Mouse (Mus musculus): ENCODE results near the gene Tbc1d5. TPM values are rescaled to one million over a fixed set of nuclear protein-coding genes. Genes with fewer than 3 reads are reported as not detected.

Gene Tbc1d5
- polyA plus RNA-seq, 1 experiment = 16.4 TPM

DNA sequence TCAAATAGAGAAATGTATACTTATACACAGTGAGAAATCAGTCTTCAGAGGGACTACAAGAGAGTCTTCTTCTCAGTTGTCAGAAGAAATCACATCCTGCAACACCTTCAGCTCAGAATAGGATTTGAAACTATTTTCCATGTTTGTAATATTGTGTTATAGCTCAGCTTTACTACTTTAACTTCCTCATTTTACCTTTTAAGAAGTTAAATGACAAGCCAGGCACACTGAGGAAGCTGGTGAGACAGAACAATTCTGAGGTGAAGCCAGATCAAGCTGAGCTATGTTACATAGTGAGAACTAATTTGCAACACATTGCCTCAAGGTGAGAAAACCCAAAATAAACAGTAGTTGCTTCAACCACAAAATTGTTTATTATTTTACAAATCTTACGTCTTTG lies 135.3 kb downstream of the Tbc1d5 start:
- no peak overlapping the region for H3K27ac ChIP-seq (ENCODE audit: insufficient read depth, low read length)
- H3K9me3 ChIP-seq (replicated peaks; ENCODE audit: control insufficient read depth, insufficient read depth, low read length, poor library complexity, severe bottlenecking) = no peaks in the 10 kb centered on the region
- H3K36me3 ChIP-seq (ENCODE audit: control insufficient read depth, insufficient read depth, low read length, poor library complexity, severe bottlenecking) = no peaks in the 10 kb centered on the region
- TF ChIP-seq POLR2A (IDR thresholded peaks at IDR 0.05; ENCODE audit: insufficient read depth, low read length) (no peak), EP300 (IDR thresholded peaks at IDR 0.05; ENCODE audit: insufficient read depth, low read depth, low read length) (no peak), CTCF (IDR thresholded peaks at IDR 0.05; ENCODE audit: low read depth, low read length) (no peak)
- no peak overlapping the region for H3K4me3 ChIP-seq (ENCODE audit: low read depth, low read length)
- H3K4me1 ChIP-seq (ENCODE audit: control insufficient read depth, insufficient read depth, low read length) = no peaks in the 10 kb centered on the region
- no peak overlapping the region for H3K9ac ChIP-seq (ENCODE audit: low read depth, poor library complexity, severe bottlenecking)
- H3K27me3 ChIP-seq (ENCODE audit: control insufficient read depth, insufficient read depth, low read length, poor library complexity, severe bottlenecking) = no peaks in the 10 kb centered on the region

DNA sequence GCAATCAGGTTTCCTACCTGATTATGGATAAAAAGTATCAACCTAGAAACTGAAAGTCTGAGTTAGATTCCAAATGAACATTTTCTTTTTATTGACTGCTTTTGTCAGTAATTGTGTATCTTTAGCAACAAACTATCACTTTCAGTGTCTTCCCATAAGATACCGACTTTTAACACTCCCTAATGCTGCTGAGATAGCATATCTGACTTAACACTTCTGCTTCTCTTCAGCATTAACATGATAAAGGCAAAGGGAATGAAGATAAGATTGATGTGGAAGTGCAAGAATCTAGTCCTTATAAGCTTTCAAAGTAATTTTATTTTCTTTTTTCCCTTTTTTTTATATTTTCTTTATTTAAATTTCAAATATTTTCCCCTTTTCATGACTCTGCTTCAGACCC lies 138.3 kb downstream of the Tbc1d5 start:
- H3K4me3 ChIP-seq (ENCODE audit: low read depth, low read length) = no peak overlapping the region
- H3K27me3 ChIP-seq (ENCODE audit: control insufficient read depth, insufficient read depth, low read length, poor library complexity, severe bottlenecking) = no peaks in the 10 kb centered on the region
- H3K4me1 ChIP-seq (ENCODE audit: control insufficient read depth, insufficient read depth, low read length) = no peaks in the 10 kb centered on the region
- no peak for TF ChIP-seq POLR2A (IDR thresholded peaks at IDR 0.05; ENCODE audit: insufficient read depth, low read length)
- no peak for TF ChIP-seq EP300 (IDR thresholded peaks at IDR 0.05; ENCODE audit: insufficient read depth, low read depth, low read length)
- TF ChIP-seq CTCF (IDR thresholded peaks at IDR 0.05; ENCODE audit: low read depth, low read length) = no peak
- no peak overlapping the region for H3K9ac ChIP-seq (ENCODE audit: low read depth, poor library complexity, severe bottlenecking)
- H3K27ac ChIP-seq (ENCODE audit: insufficient read depth, low read length) = no peak overlapping the region
- H3K9me3 ChIP-seq (replicated peaks; ENCODE audit: control insufficient read depth, insufficient read depth, low read length, poor library complexity, severe bottlenecking) = no peaks in the 10 kb centered on the region
- H3K36me3 ChIP-seq (ENCODE audit: control insufficient read depth, insufficient read depth, low read length, poor library complexity, severe bottlenecking) = no peaks in the 10 kb centered on the region

DNA sequence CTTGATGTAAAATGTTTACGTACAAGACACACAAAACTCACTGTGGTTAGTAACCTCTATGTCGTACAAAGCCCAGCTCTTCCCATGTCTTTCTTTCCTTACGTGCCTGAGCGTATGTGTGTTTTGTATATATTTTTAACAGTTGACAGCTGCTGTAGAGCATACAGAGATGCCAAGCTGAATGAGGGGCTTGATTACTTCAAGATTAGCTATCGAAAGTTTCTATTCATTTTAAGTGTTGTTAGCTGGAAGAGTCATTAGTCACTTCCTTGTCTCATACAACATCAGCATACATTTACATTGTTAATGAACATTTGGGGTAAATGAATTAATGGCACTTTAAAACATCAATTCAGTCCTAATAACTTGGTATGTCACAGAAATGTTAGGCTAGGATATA lies 155.9 kb downstream of the Tbc1d5 start:
- no peak overlapping the region for H3K4me3 ChIP-seq (ENCODE audit: low read depth, low read length)
- no peaks in the 10 kb centered on the region for H3K9me3 ChIP-seq (replicated peaks; ENCODE audit: control insufficient read depth, insufficient read depth, low read length, poor library complexity, severe bottlenecking)
- no peaks in the 10 kb centered on the region for H3K4me1 ChIP-seq (ENCODE audit: control insufficient read depth, insufficient read depth, low read length)
- no peak overlapping the region for H3K27ac ChIP-seq (ENCODE audit: insufficient read depth, low read length)
- TF ChIP-seq CTCF (IDR thresholded peaks at IDR 0.05; ENCODE audit: low read depth, low read length) (no peak), EP300 (IDR thresholded peaks at IDR 0.05; ENCODE audit: insufficient read depth, low read depth, low read length) (no peak), POLR2A (IDR thresholded peaks at IDR 0.05; ENCODE audit: insufficient read depth, low read length) (no peak)
- H3K9ac ChIP-seq (ENCODE audit: low read depth, poor library complexity, severe bottlenecking) = no peak overlapping the region
- no peaks in the 10 kb centered on the region for H3K27me3 ChIP-seq (ENCODE audit: control insufficient read depth, insufficient read depth, low read length, poor library complexity, severe bottlenecking)
- no peaks in the 10 kb centered on the region for H3K36me3 ChIP-seq (ENCODE audit: control insufficient read depth, insufficient read depth, low read length, poor library complexity, severe bottlenecking)

DNA sequence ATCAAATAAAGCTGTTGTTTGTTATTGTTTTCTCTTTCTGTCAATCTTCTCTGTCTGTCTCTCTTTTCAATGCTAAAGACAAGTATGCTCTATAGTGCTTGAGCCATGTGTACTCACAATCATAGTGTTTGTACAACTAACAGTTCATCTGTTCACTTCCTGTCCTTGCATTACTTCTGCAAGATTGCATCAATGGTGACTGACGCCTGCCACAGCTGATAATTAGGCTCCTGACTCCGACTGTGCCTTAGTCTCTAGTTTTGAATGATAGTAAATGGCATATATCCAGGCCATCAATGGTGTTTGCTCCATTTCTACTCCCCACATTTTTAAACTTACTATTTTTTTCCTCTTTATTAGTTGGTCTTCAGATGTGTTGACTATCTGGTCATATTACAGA lies 162.8 kb downstream of the Tbc1d5 start:
- H3K4me3 ChIP-seq (ENCODE audit: low read depth, low read length) = no peak overlapping the region
- H3K27ac ChIP-seq (ENCODE audit: insufficient read depth, low read length) = no peak overlapping the region
- H3K27me3 ChIP-seq (ENCODE audit: control insufficient read depth, insufficient read depth, low read length, poor library complexity, severe bottlenecking) = no peaks in the 10 kb centered on the region
- no peaks in the 10 kb centered on the region for H3K9me3 ChIP-seq (replicated peaks; ENCODE audit: control insufficient read depth, insufficient read depth, low read length, poor library complexity, severe bottlenecking)
- no peaks in the 10 kb centered on the region for H3K4me1 ChIP-seq (ENCODE audit: control insufficient read depth, insufficient read depth, low read length)
- no peak overlapping the region for H3K9ac ChIP-seq (ENCODE audit: low read depth, poor library complexity, severe bottlenecking)
- no peaks in the 10 kb centered on the region for H3K36me3 ChIP-seq (ENCODE audit: control insufficient read depth, insufficient read depth, low read length, poor library complexity, severe bottlenecking)
- TF ChIP-seq POLR2A (IDR thresholded peaks at IDR 0.05; ENCODE audit: insufficient read depth, low read length) (no peak), EP300 (IDR thresholded peaks at IDR 0.05; ENCODE audit: insufficient read depth, low read depth, low read length) (no peak), CTCF (IDR thresholded peaks at IDR 0.05; ENCODE audit: low read depth, low read length) (no peak)

DNA sequence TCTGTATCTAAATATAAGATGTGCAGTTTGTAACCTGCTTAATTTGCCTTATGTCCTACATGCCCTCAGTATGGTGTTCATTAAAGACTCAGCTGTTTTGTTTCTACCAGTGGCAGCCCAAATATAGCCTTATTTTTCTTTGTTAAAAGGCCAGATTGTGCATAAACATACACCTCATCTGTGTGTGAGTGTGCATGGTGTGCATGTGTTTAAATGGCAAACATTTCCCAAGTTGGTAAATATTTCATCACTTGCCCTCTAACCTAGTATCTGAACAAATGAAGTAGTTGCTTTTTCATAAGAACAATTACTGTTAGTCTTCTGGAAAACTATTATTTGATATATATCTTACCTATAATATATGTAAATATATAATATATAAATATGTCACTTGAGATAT lies 165.2 kb downstream of the Tbc1d5 start:
- no peaks in the 10 kb centered on the region for H3K27me3 ChIP-seq (ENCODE audit: control insufficient read depth, insufficient read depth, low read length, poor library complexity, severe bottlenecking)

DNA sequence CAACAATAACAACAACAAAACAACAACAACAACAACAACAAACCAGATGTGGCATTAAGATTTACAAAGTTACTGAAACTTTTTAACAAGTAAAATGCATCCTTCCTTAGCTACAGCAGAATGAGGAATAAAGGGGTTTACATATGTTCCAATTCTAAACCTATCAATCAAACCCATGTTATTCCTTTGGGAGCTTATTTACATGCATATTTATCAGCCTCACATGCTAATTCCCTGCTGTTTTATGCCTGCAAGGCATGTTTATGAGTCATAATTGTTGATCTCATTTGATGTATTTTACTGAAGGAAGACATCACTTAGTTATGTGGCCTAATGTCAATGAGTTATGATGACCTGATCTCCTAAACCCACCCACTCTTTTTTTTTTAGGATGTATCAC lies 176.0 kb downstream of the Tbc1d5 start:
- H3K9ac ChIP-seq (ENCODE audit: low read depth, poor library complexity, severe bottlenecking) = no peak overlapping the region
- no peak for TF ChIP-seq POLR2A (IDR thresholded peaks at IDR 0.05; ENCODE audit: insufficient read depth, low read length)
- H3K9me3 ChIP-seq (replicated peaks; ENCODE audit: control insufficient read depth, insufficient read depth, low read length, poor library complexity, severe bottlenecking) = no peaks in the 10 kb centered on the region
- no peaks in the 10 kb centered on the region for H3K4me1 ChIP-seq (ENCODE audit: control insufficient read depth, insufficient read depth, low read length)
- no peaks in the 10 kb centered on the region for H3K36me3 ChIP-seq (ENCODE audit: control insufficient read depth, insufficient read depth, low read length, poor library complexity, severe bottlenecking)
- no peak overlapping the region for H3K27ac ChIP-seq (ENCODE audit: insufficient read depth, low read length)
- no peak overlapping the region for H3K4me3 ChIP-seq (ENCODE audit: low read depth, low read length)
- no peaks in the 10 kb centered on the region for H3K27me3 ChIP-seq (ENCODE audit: control insufficient read depth, insufficient read depth, low read length, poor library complexity, severe bottlenecking)

More for the DNA sequence above, 165.2 kb downstream of the Tbc1d5 start:
- Histone ChIP-seq H3K9me3 (replicated peaks; ENCODE audit: control insufficient read depth, insufficient read depth, low read length, poor library complexity, severe bottlenecking) (no peaks in the 10 kb centered on the region), H3K4me3 (ENCODE audit: low read depth, low read length) (no peak overlapping the region), H3K4me1 (ENCODE audit: control insufficient read depth, insufficient read depth, low read length) (no peaks in the 10 kb centered on the region), H3K27ac (ENCODE audit: insufficient read depth, low read length) (no peak overlapping the region), H3K36me3 (ENCODE audit: control insufficient read depth, insufficient read depth, low read length, poor library complexity, severe bottlenecking) (no peaks in the 10 kb centered on the region), H3K9ac (ENCODE audit: low read depth, poor library complexity, severe bottlenecking) (no peak overlapping the region)
- TF ChIP-seq POLR2A (IDR thresholded peaks at IDR 0.05; ENCODE audit: insufficient read depth, low read length) = no peak
- TF ChIP-seq CTCF (IDR thresholded peaks at IDR 0.05; ENCODE audit: low read depth, low read length) = no peak
- no peak for TF ChIP-seq EP300 (IDR thresholded peaks at IDR 0.05; ENCODE audit: insufficient read depth, low read depth, low read length)

All from ES-Bruce4 (cell line).